Mouse (Mus musculus) stomach, embryonic 15.5 days (tissue): ENCODE results near the gene Cldn4. TPM values are rescaled to one million over a fixed set of nuclear protein-coding genes. Genes with fewer than 3 reads are reported as not detected.
A peak's percentile ranks its signal among the peaks of the same experiment; 100 is the strongest.
"Not testable (repeated sequence)": the region's sequence is repeated elsewhere in the genome, so short reads cannot be mapped to it uniquely, and the experiment has no call there.

Experiments
- ATAC-seq: fragments of 200-750 bp; cut with Nextera tagmentation; 2 replicates; pipeline ENCODE4 v1.8.0; 2017; ENCODE audit warnings: low read depth, moderate number of reproducible peaks, moderate TSS enrichment; ENCODE audit not compliant: insufficient read depth, low FRiP score
- H3K27ac ChIP-seq: fragments of 300-500 bp; sonication (generic); 2 replicates; pipeline ENCODE4 v1.5.1; 2015; ENCODE audit warnings: mild to moderate bottlenecking, inconsistent platforms
- H3K27me3 ChIP-seq: fragments of 300-500 bp; sonication (generic); replicated peaks from 2 replicates; pipeline ENCODE4 v1.6.1; 2015; ENCODE audit warnings: inconsistent platforms
- H3K36me3 ChIP-seq: fragments of 300-500 bp; sonication (generic); 2 replicates; pipeline ENCODE4 v1.6.1; 2015; ENCODE audit warnings: inconsistent platforms
- H3K4me1 ChIP-seq: fragments of 300-500 bp; sonication (generic); 2 replicates; pipeline ENCODE4 v1.6.1; 2015; ENCODE audit warnings: inconsistent platforms
- H3K4me2 ChIP-seq: fragments of 300-500 bp; sonication (generic); 2 replicates; pipeline ENCODE4 v1.6.1; 2015; ENCODE audit warnings: mild to moderate bottlenecking, inconsistent platforms
- H3K4me3 ChIP-seq: fragments of 300-500 bp; sonication (generic); replicated peaks from 2 replicates; pipeline ENCODE4 v1.5.1; 2015; ENCODE audit warnings: inconsistent platforms
- H3K9ac ChIP-seq: fragments of 300-500 bp; sonication (generic); 2 replicates; pipeline ENCODE4 v1.6.1; 2015; ENCODE audit warnings: inconsistent platforms
- H3K9me3 ChIP-seq: fragments of 300-500 bp; sonication (generic); 2 replicates; pipeline ENCODE4 v1.6.1; 2016; ENCODE audit warnings: inconsistent platforms
- WGBS: fragments of 180-500 bp; shearing (Covaris S2); methylation state at CpG from one replicate; pipeline ENCODE4 v1.1.7; 2015; 5-methylcytosine and 5-hydroxymethylcytosine counted together
- polyA plus RNA-seq: library from polyadenylated mRNA; unstranded; fragments of >200 nt; fragmentation: Nextera tagmentation; extraction: Ambion mirVana; gene quantifications from 2 replicates; pipeline ENCODE4 v1.2.1, GENCODE M21; 2015

Cldn4 gene
- polyA plus RNA-seq, 1 experiment from 2014 or later, result 58.6 TPM

DNA sequence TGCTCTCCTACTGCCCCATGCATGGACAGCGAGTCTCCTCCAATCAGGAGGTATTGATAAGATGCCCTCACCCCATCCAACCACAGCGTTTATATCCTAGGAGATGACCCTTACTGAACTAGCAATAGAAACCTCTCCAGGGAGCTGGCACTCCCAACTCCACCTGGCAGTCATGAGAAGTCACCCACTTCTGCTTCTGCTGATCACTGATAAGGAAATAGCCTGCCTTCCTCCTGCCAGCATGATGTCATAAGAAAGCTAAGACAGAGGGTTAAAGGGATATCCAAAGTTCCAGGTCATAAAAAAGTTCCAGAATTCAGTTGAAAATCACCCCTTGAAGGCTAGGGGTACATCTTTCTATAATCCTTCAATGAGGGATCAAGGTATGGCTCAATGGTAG, 29.4 kb upstream of the Cldn4 start:
- ATAC-seq, result peak; percentile 48; the same call in 1 of the 2 replicates
- Histone ChIP-seq H3K4me3 (no peak overlapping the region), H3K4me1 (no peaks in the 10 kb centered on the region), H3K27ac (no peak overlapping the region), H3K9me3 (no peaks in the 10 kb centered on the region), H3K9ac (no peak overlapping the region), H3K27me3 (no peaks in the 10 kb centered on the region), H3K36me3 (no peaks in the 10 kb centered on the region), H3K4me2 (no peak overlapping the region)
- 87% methylated on average over 2 of the region's 2 CpGs for WGBS

DNA sequence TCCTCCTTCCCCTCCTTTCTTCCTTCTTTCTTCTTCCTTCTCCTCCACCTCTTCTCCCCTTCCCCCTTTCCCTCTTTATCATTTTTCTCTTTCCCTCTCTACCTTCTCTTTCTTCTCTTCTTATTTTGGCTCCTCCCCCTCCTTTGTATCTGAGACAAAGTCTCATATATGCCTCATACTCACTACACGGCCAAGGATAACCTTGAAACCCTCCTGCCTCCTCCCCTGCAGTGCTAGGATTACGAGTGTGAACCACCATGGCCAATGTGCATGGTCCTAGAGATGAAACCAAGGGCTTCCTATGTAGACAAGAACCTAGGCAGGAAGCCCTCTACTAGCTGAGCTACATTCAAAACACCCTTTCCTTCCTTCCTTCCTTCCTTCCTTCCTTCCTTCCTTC, 28.2 kb upstream of the Cldn4 start:
- ATAC-seq, result no peak
- no peak overlapping the region for H3K9ac ChIP-seq
- 42% methylated on average over 2 of the region's 2 CpGs for WGBS
- H3K9me3 ChIP-seq, result no peaks in the 10 kb centered on the region
- H3K36me3 ChIP-seq, result no peaks in the 10 kb centered on the region
- H3K4me2 ChIP-seq, result no peak overlapping the region
- no peaks in the 10 kb centered on the region for H3K4me1 ChIP-seq
- no peak overlapping the region for H3K27ac ChIP-seq
- no peaks in the 10 kb centered on the region for H3K27me3 ChIP-seq
- H3K4me3 ChIP-seq, result no peak overlapping the region

DNA sequence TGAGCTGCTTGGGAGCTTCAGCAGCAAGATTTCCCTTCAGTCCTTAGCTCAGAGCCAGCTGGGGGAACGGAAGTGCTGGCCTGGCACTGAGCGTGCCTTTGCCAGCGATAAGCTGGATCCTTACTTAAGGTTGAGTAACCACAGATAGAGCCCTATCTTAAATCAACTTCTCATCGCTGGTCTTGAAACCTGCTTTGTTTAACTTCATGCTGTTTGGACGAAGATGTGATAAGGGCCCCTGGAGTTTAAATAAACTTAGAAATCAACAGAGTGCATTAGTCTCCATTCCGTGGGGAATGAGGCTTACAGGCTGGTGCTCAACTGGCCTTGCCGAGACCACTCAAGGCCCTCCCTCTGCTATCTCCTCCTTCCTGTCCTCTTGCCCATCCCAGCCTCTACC, 27.6 kb upstream of the Cldn4 start:
- Histone ChIP-seq H3K4me2 (no peak overlapping the region), H3K4me1 (no peaks in the 10 kb centered on the region), H3K9ac (no peak overlapping the region), H3K36me3 (no peaks in the 10 kb centered on the region), H3K9me3 (no peaks in the 10 kb centered on the region), H3K27me3 (no peaks in the 10 kb centered on the region), H3K27ac (0 out of 2 replicates have a peak overlapping the region, but pooled peaks have one; percentile 12), H3K4me3 (no peak overlapping the region)
- 26% methylated on average over 7 of the region's 7 CpGs for WGBS
- peak; percentile 86 for ATAC-seq

DNA sequence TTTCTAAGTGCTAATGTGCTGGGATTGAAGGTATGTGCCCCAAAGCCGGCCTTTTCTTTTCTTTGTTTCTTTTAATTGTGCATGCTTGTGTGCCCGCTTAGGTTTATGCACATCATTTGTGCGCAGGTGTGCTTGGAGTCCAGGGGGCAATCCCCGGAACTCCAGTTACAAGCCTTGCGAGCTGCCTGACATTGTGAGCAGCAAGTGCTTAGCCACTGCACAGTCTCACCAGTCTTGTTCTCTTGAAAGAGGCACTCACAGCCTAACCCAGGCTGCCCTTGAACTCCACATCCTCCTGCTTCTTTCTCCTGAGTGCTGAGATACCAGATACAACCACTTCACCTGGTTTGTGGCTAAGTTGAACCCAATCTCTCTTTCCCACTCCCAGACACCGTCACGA, 26.8 kb upstream of the Cldn4 start:
- Histone ChIP-seq H3K4me2 (no peak overlapping the region), H3K9me3 (no peaks in the 10 kb centered on the region), H3K36me3 (no peaks in the 10 kb centered on the region), H3K4me1 (no peaks in the 10 kb centered on the region), H3K9ac (no peak overlapping the region), H3K27me3 (no peaks in the 10 kb centered on the region), H3K27ac (no peak overlapping the region), H3K4me3 (no peak overlapping the region)
- no peak for ATAC-seq
- 77% methylated on average over 7 of the region's 7 CpGs for WGBS

DNA sequence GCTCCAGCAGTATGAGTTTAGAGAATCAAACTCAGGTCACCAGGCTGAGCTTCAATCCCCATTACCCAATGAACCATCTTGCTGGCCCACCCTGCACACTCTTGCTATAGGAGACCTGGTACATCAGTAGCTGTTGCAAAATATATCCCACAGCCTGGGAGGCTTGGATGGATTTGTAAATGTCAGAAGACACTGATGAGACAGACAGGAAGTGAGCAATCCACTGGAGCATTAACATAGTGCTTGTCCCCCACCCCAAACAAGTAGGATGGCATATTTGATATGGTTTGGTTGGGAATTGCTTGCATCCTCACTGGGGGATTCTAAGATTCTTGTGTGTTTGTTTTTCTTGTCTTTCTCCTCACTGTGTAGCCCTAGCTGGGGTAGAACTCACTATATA, 26.3 kb upstream of the Cldn4 start:
- no peak for ATAC-seq

DNA sequence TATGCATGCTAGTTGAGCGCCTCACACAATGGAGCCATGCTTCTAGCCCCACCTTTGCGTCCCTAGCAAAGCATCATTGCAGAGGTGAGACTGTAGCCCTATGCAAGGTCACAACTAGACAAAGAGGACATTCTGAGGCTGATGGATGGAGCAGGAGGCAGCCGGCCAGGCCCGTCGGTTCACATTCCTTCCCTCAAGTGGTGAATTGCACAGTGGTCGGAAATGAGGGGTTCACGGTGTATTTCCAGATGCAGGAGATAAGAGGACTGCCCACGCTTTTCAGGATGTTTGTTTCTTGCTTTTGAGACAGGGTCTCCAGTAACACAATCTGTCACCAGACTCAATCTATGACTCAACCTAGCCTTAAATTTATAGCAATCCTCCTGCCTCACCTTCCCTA, 23.9 kb upstream of the Cldn4 start:
- H3K9ac ChIP-seq, result no peak overlapping the region
- no peaks in the 10 kb centered on the region for H3K9me3 ChIP-seq
- no peaks in the 10 kb centered on the region for H3K36me3 ChIP-seq
- H3K27ac ChIP-seq, result peak overlapping the region; percentile 40; the same call in 1 of the 2 replicates
- ATAC-seq, result no peak
- no peak overlapping the region for H3K4me2 ChIP-seq
- no peak overlapping the region for H3K4me3 ChIP-seq
- H3K4me1 ChIP-seq, result peaks cover 20% of the 10 kb centered on the region
- WGBS, result 47% methylated on average over 8 of the region's 8 CpGs
- no peaks in the 10 kb centered on the region for H3K27me3 ChIP-seq

More for the DNA sequence above, 26.3 kb upstream of the Cldn4 start:
- Histone ChIP-seq H3K27me3 (no peaks in the 10 kb centered on the region), H3K9me3 (no peaks in the 10 kb centered on the region), H3K4me2 (no peak overlapping the region), H3K9ac (no peak overlapping the region), H3K36me3 (no peaks in the 10 kb centered on the region), H3K4me3 (no peak overlapping the region), H3K27ac (no peak overlapping the region), H3K4me1 (peaks cover under 1% of the 10 kb centered on the region; the same call in 1 of the 2 replicates)

DNA sequence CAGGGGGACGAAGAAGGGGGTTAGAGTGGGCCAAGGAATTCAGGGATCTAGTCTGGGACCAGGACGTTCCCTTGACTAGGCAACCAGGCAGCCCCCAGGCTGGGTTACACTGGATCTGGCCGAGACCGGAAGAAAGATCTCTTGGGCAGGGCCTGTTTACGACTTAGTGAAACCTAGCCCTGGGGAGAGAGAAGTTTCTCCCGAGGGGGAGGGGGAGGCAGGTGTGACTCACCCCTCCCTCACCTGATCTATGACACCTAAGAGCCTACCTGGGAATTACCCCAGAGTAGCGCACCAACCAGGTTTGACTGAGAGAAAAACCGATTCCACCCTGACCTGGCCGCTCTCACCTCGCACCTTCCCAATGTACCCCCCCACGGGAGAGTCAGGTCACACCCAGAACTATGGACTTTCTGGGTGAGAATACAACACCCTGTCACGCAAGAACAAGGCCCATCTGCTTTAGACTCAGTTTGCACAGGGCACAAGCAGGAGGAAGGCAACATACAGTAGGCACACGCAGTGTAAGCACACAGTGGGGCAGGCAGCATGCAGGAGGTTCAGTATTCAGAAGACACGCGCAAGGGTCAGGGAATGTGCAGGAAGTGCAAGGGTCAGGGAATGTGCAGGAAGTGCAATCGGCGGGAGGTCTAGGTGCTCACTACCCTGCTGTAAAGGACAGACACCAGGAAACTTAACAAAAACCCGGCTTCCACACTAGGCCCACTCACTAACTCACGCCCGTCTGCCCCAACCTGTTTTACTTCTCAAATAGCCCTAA, 20.6 kb upstream of the Cldn4 start:
- H3K4me1 ChIP-seq, result peaks cover 26% of the 10 kb centered on the region
- H3K9ac ChIP-seq, result no peak overlapping the region
- H3K4me3 ChIP-seq, result no peak overlapping the region
- H3K9me3 ChIP-seq, result no peaks in the 10 kb centered on the region
- H3K36me3 ChIP-seq, result no peaks in the 10 kb centered on the region
- ATAC-seq, result no peak
- no peaks in the 10 kb centered on the region for H3K27me3 ChIP-seq
- WGBS, result 57% methylated on average over 20 of the region's 20 CpGs
- peak overlapping the region; percentile 76 for H3K27ac ChIP-seq
- H3K4me2 ChIP-seq, result no peak overlapping the region

DNA sequence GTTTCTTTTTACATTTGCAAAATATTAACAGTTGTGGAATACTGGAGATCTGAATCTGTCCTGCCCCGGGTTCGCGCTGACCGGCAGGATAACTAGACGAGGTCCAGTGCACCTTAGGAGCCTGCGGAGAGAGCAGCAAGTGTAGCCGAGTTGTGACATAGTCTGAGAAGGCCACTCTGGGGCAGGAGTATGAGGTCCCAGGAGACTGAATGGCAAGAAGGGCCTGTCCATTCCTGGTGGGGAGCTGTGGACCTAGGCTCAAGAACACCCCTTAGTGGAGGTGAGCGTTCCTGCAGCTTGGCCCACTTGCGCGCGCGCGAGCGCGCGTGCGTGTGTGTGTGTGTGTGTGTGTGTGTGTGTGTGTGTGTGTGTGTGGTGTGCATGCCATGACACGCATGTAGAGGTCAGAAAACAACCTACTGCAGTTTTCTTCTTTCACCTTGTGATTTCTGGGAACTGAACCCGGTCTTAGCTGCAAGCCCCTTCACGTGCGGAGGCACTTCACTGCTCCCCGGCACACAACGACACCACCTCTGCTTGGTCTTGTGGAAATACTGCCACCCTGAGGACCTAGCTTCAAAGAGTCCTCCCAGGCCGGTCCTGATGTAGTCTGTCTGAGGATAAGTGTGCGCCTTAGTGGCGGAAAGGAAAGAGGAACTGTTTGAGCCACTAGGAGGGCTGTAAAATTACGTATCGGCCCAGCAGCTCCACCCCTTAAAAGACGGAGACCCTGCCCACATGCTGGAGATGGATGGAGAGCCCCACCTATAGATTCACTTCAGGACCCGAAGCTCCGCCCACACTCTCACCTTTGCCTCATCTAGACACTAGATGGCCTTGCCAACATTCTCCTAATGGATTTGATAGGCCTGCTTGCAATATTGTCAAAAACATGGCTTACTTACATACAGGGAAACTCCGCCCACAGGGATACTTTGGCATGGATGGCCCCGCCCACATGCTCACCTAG, 19.4 kb upstream of the Cldn4 start:
- H3K4me2 ChIP-seq, result peak overlapping the region; percentile 55
- H3K36me3 ChIP-seq, result no peaks in the 10 kb centered on the region
- peak overlapping the region; percentile 32 for H3K4me3 ChIP-seq
- peak overlapping the region; percentile 76 for H3K27ac ChIP-seq
- H3K4me1 ChIP-seq, result peaks cover 26% of the 10 kb centered on the region
- WGBS, result 6% methylated on average over 33 of the region's 33 CpGs
- peak; percentile 79 for ATAC-seq
- H3K9ac ChIP-seq, result no peak overlapping the region
- no peaks in the 10 kb centered on the region for H3K27me3 ChIP-seq
- no peaks in the 10 kb centered on the region for H3K9me3 ChIP-seq

DNA sequence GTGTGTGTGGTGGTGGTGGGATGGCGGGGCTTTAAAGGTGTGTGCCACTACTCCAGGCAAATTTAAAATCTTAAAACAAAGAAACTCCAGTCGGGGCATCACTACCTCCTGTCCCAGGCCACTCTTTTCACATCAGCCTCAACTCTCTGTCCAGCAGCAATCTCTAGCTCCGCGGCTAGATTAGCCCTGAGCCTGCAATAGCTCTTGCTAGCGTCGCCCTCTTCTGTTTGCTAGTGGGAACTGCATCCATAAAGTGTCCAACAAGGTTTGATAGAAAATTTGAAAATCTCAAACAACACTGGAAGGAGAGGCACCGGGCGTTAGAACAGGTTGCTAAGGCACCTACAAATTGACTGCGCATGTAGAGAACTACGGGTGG, 18.7 kb upstream of the Cldn4 start:
- Histone ChIP-seq H3K9ac (no peak overlapping the region), H3K27me3 (no peaks in the 10 kb centered on the region), H3K4me3 (peak overlapping the region; percentile 32), H3K27ac (no peak overlapping the region), H3K9me3 (no peaks in the 10 kb centered on the region), H3K36me3 (no peaks in the 10 kb centered on the region), H3K4me2 (peak overlapping the region; percentile 55), H3K4me1 (peaks cover 26% of the 10 kb centered on the region)
- ATAC-seq, result no peak
- WGBS, result 6% methylated on average over 10 of the region's 10 CpGs

DNA sequence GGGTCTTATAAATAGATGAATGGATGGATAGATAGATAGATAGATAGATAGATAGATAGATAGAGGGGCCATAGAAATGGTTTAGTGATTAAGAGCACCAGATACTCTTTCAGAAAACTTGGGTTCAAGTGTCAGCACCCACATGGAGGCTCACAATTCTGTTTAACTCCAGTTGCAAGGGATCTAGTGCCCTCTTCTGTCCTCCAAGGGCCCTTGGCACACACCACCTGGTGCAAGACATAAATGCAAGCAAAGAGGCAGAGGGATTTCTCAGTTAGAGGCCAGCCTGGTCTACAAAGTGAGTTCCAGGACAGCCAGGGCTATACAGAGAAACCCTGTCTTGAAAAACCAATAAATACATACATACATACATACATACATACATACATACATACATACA, 17.9 kb upstream of the Cldn4 start:
- H3K27ac ChIP-seq, H3K4me2 ChIP-seq, H3K36me3 ChIP-seq, H3K9ac ChIP-seq, H3K4me3 ChIP-seq, H3K9me3 ChIP-seq, H3K27me3 ChIP-seq, ATAC-seq: not testable (repeated sequence)
- H3K4me1 ChIP-seq, result peaks cover 26% of the 10 kb centered on the region

DNA sequence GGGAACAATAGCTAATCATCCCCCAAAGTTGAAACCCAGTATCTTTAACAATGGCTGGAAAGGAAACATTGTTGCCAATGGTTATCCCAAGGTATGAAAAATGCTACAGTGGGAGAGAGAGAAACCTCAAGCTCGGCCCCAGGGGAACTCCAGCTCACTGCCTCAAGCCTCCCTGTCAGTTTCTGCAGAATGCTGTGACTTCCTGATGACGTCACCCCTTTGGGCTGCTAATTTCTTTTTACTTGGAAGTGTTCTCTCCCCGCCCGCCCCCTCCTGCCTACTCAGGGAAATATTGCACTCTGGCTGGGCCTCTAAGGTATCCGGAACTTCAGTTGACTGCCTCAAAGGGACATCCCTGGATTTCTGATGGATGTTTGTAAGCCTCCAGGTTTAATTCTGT, 16.8 kb upstream of the Cldn4 start:
- Histone ChIP-seq H3K4me2 (no peak overlapping the region), H3K27ac (no peak overlapping the region), H3K4me3 (no peak overlapping the region), H3K27me3 (no peaks in the 10 kb centered on the region), H3K9ac (no peak overlapping the region), H3K36me3 (no peaks in the 10 kb centered on the region), H3K9me3 (no peaks in the 10 kb centered on the region), H3K4me1 (peaks cover 26% of the 10 kb centered on the region)
- 32% methylated on average over 5 of the region's 5 CpGs for WGBS
- ATAC-seq, result no peak

DNA sequence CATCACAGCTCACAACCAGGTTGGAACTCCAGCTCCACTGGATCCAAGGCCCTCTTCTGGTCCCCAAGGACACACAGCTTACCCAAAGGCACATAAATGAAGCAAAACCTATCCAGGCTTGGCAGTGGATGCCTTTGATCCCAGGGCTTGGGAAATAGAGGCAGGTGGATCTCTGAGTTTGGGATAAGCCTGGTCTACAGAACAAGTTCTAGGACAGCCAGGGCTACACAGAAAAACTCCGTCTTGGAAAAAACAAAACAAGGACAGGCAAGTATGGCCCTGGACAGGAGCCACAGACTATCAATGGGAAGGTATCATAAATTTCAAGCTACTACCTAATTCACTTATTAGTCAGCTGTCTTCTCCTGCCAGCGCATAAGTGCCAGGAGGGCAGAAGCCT, 14.8 kb upstream of the Cldn4 start:
- Histone ChIP-seq H3K36me3 (no peaks in the 10 kb centered on the region), H3K27ac (no peak overlapping the region), H3K9ac (no peak overlapping the region), H3K4me1 (peaks cover 14% of the 10 kb centered on the region), H3K4me2 (no peak overlapping the region), H3K27me3 (no peaks in the 10 kb centered on the region), H3K9me3 (no peaks in the 10 kb centered on the region), H3K4me3 (no peak overlapping the region)
- 89% methylated on average over 2 of the region's 2 CpGs for WGBS
- ATAC-seq, result no peak
